Mouse (Mus musculus) thymus, postnatal 36 days (tissue): ENCODE results near the gene Gm20388.

Experiments
- DNase-seq, 2 experiments: peaks; one replicate each; pipeline ENCODE4 v3.0.0; 2022; ENCODE audit warnings: mixed read lengths in 2 of 2

Gm20388 gene

DNA sequence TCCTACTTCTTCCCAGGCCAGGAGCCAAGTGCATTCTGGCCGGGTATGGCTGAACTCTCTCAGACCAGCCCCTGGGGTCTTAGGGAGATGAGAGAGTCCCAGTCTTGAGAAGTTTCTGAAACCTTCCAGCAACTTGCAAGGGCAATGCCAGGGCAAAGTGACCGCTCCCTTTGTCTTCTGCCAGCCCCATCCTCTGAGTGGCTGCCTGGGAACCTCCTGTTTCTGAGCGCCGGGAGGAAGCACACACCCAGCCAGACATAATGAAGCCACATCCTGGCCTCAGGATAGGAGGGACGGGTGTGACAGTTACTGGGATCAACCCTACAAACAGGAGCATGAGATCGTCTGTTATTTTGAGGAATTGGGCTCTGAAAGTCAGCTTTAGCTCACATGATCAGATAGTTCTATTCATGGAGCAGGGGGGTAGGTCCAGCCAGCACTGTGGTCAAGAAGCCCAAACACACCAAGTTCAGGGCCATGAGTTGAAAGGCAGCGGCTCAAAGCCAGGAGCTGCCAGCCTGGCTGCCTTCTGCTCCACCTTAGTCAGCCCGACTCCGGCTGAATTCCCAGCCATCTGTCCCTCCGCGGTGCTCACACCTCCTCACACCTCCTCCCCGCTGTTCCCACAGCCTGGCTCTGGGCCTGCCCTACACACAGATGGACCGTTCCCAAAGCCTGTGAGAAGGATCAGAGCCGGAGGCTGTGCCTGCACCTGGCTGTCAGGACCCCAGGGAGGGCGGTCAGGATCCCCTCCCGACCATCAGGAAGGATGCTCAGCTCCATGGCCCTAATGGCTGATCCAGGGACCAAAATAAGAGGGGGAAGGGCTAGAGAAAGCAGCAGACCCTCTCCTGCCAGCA, 2766.2 kb downstream of the Gm20388 start:
- no peak for DNase-seq

DNA sequence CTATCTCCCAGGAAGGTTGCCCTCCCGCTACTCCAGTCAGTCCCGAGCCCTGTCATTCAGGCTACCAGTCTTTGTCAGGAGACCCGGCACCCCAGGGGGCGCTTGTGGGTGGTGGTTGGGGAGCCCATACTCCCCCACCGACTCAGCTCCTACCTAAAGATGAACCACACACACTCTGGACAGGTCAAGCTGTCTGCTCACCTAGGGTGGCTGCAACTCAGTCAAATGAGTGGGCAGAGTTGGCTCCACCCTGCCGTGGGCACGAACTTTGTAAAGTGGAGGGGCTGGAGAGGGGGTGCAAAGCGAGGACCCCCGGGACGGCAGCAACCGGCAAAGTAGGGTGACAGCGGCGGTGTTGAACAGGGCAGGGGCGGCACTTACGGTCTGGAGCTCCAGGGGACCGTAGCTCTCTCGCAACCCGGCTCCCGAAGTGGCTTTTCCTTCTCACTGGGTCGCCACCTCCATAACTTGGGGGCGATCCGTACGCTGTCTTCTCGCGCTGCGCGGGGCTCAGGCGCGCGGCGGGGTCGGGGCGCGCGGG, 2766.9 kb downstream of the Gm20388 start:
- peak; percentile 86 to 87 for DNase-seq

DNA sequence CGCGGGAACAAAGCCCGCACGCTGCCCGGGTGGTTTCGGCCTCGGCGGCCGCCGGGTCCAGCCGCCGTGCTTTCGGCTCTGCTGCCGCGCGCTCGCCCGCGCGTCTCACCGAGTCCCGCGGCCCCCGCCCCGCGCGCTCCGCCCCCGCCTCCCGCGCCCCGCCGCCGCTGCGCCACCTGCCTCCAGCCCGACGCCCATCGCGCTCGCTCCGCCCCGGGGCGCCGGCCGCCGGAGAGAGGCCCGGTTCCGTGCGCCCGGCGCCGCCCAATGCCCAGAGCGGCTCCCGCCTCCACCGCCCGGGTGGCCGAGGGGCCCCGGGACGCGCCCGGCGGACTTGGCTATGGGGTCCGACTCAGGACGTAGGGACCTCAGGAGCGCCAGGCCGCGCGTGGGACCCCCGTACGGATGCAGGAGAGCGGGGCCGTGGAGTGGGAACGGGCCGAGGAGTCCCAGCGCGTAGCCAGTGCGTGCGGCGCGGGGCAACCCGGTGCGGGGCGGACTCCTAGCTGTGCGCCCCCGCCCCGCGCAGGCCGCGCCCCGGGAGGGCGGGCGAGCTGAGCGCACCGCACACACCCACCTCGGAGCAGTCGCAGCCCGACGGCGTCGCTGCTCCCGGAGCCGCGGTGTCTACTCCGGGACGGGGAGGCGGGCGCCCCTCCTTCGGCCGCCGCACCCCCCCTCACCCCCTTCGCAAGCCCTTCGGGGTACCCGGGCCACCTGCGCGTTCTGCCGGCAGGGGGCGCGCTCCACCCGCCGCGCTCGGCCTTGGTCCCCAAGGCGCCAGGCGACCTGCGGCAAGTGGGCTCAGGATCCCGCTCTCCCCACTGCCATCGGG, 2767.6 kb downstream of the Gm20388 start:
- peak; percentile 92 to 93 for DNase-seq

DNA sequence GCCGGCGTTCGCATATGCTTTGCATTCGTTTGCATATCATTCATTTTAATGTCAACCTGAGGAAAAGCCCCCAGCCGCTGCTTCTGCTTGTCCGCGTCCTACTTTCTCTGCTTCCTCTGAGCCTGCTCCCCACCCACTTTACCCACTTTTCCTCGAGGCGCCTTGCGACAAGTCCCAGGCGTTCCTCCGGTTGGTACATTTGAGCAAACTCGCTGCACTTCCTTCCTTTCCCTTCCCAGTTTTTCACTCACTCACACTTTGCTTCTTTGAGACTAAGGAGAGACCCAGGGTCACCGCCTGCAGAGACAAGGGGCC, 2768.2 kb downstream of the Gm20388 start:
- DNase-seq, result no peak

DNA sequence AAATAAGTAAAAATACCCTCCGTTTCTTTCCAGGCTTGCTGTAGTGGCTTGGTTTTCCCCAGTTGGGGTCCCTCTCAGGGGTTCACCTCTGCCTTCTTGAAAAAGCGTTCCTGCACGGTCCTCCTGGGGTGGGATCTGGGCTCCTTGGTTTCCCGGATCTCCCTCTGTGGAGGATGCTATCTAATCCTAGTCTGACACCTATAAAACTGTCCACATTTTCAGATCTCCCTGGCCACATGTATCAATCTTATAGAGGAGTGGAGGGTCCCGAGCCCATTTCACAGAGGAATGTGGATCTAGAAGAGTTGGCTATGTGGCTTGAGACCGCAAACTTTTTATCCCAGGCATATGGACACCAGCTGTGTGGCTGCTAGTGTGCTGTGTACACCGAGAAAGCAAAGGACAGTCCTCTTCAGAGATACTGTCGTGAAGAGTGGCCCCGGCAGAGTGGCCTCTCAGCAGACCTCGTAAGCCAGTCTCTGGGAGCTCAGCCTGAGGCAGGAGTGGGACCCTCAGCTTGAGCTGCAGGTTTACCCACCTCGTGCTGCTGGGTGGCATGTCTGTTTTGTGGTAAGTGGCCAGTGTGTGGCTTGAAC, 2768.8 kb downstream of the Gm20388 start:
- DNase-seq, result no peak

DNA sequence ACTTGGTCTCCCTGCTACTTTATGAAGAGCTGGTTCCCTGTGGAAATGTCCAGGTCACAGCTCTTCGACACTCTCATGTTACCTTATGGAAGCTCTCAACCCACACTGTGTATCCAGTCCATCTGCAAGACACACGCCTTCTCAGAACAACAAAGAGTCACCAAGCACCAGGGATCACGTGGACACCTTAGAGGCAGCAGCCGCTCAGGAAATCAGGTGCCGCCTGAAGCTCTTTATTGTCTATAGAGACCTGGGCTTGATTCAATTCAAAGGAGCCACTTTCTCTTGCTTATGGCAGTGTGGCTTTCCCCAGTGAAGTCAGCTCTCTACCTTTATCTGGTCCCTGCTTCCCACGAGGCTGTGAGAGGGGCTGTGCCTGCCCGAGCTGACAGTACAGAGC, 2769.5 kb downstream of the Gm20388 start:
- peak; percentile 37 to 49 for DNase-seq

DNA sequence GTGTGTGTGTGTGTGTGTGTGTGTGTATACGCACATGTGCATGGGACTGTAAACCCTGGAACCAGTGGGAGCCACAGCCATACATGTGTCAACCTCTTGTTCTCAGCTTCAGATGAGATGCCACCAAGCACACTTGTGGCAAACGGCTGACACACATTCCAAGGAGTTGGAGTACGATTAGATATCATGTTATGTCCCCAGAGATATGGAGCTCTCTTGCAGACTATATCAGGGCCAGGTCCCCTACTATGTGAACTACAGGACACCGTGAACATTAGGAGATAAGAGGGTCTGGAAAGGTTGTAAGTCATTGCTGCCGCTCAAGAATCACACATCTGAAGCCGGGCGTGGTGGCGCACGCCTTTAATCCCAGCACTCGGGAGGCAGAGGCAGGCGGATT, 2772.2 kb downstream of the Gm20388 start:
- no peak for DNase-seq

DNA sequence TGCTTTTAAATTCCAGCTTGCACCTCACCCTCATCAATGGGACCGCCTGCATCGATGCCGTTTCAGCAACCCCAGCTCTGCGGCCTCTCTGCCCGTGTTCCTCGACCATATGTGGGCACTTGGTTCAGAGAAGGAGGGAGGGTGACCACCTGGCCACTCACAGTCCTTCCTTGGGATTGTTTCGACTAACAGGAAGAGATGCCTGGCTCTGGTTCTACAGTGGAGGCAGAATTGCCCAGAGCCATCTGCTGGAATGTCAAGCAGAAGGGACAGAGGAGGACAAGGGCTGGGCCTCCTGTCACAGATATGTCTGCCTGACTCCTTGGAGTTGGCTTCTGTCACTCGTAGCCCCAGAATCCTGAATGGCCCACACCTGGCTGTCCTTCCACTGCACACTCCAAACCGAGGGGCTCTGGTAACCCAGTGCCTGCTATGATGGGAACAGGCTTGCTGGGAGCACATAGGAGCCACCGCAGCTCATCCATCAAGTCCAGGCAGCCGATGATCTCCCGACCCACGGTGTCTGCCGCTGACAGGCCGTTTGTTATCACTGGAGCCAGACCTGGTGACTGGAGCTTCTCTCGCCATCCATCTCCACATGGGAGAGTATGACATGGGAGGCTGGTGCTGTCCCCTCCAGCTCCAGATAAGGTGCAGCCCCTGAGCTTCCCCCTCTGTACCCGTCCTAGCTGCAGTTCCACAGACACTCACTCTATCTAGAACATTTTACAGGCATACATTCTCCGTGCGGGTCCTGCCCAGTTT, 2774.6 kb downstream of the Gm20388 start:
- no peak for DNase-seq

DNA sequence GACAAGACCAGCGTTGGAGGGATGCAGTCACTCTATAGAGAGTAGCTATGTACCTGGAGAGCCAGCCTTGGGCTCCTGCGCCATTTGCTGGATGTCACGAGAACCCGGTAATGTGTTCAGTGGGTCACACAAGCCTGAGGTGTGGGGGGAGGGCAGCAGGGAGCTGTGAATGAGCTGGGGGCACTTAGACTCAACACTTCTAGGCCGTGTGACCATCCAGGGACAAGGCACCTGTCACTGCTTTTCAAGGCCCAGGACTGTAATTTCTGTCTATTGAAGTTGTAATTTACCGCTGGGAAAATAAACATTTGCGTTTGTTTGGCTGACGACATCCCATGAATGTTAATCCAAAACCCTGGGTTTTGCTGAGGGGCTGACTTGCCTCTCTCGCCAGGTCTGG, 2776.2 kb downstream of the Gm20388 start:
- no peak for DNase-seq

DNA sequence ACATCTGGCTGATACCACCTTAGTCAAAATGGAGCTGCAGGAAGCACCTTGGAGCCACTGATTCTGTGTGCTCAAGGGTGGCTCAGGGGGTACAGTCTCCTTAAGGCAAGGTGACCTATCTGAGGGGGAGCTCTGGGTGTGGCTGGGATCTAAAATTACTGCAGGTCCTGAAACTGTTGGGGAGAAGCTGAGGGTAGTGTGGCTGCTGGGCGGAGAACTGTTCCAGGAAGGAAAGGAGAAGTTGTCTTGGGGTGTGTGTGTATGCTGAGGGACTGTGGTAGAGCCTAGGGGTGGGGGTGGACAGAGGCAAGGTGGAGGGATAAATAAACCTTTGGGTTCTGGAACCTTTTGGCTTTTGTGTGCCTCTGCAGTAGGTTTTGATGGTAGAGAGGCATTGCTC, 2778.7 kb downstream of the Gm20388 start:
- no peak for DNase-seq

DNA sequence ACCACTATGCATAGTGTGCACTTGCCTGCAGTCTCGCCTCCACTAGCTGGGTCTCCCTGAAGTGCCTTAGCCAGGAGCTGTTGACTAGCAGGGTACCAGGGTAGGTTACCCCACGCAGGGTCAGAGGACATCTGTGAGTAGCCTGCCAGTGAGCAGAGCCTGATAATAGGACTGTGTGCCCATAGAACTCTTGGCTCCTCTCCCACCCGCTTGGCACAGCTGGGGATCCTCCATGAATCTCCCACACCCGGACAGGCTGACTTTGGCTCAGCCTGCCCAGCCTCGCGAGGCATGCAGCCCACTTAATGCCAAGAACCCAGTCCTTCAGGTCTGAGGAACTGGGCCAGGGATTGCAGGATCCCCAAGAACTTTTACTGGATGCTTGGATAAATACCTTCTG, 2780.4 kb downstream of the Gm20388 start:
- no peak for DNase-seq

DNA sequence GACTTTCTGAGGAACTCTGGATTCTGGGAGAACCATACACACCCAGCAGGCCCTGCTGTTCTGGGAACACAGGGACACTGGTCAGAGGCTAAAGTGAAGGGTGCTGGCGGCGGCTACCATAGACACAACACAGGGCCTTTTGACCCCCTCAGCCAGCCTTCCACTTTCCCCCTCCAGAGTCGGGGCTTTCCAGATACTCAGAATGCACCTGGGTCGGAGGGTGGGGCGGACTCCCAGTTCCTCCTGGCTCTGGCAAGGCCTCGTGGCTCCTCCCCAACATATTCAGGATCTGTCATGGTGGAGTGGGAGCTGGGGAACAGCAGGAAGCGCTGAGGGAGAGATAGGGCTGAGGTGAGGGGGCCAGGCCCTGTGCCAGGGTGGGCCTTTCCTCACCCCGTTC, 2781.5 kb downstream of the Gm20388 start:
- DNase-seq, result peak in 1 of 2 experiments; percentile 22

DNA sequence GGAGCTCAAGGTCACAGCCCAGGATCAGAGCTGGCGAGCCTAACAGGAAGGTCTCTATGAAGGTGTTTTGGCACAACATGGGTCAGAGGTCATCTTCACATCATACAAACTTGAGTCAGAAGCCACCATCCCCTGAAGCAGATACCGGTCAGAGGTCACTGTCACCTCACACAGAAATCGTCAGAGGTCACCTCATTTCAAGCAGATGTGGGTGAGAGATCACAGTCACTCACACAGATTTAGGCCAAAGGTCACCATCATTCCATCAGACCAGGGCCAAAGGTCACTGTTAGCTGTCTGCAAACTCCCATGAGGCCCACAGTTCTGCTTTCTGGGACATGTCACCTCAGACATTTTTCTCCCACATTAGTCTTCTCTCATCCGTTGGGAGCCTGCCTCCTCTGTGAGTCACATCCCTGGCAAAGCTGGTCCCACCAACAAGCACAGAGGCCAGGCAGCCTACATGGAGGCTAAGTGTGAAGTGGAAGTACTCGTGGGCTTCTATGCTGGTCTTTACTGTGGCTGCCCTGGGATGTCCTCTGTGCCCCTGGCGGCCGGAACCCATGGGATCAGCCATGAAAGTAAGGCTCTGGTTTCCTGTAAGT, 2784.9 kb downstream of the Gm20388 start:
- DNase-seq, result no peak

DNA sequence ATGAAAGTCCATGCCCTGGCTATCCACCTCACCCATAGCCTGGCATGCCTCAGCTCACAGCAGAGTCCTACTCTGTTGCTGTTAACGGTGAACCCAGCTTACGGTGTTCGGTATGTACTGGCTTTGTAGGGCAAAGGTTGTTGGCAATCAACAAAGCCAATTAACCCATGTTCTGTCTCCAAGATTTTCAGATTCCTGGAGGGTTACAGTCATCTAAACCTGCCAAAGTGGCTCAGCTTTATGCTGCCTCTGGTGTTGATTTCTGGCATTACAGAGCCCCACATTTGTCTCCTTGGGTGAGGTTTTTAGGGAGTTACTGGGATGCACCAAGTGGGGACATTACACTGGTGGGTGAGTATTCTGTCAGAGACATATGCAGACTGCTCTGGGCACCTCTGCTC, 2786.5 kb downstream of the Gm20388 start:
- DNase-seq, result peak; percentile 59 to 65

DNA sequence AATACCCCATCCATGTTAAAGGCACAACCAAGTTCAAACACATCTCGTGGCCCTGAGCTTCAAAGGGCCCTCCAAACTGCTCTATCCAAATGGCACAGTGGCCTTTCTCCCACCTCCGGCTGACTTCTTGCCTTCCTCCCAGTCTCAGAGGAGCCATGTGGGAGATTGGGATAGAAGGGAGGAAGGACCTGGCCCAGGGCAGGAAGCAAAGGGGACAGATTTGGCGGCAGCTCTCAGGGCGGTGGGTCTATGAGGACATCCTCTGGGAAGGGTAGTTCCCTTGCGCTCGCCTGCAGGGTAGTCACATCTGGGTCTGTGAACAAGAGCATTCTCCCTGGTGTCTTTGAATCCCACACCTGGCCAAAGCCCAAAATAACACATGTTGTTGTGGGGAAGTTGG, 2786.9 kb downstream of the Gm20388 start:
- peak; percentile 53 to 54 for DNase-seq

DNA sequence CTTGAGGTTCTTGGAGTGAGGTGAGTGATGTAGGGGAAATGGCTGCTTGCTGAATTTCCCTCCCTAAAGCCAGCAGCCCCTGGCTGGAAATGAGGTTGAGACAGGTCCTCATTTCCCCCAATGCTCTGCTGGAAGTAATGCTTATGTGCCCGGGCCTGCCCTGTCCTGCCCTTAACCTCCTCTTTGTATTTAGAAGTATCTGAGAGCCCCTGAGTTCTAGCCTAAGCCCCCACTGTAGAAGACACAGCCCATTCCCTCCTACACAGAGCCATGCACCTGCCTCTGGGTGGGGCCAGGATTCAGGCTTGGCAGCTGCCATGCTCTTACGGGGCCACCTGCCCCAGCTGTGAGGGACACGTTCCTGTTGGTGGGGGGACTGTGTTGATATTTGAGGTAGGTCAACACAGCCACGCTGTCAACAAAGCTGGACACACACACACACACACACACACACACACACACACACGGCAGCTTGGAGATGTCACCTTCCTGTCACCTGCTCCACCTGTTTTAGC, 2787.7 kb downstream of the Gm20388 start:
- peak; percentile 70 to 84 for DNase-seq

DNA sequence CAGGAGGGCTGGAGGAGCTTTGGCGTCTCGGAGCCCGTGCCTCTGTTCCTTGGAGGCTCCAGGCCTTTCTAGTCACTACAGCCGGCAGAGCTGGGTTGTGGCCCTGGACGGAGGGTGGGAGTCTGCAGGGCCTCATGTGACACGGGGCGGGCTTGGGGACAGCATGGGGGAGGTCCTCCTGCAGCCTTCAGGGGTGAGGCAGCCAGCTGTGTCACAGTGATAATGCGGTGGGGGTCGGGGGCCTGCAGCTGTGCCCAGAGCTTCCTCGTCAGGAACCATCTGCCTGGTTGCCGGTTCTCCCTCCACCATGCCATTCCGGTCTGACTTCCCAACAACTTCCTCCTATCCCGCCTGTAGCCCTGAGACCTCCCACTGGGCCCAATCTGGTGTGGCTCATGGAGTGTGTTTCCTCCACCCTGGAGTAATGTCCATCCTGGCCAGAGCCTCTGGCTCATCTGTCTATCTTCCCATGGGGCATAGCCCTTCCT, 2788.4 kb downstream of the Gm20388 start, which contains the start of gene Cbfa2t3:
Cbfa2t3 (minus strand) TSS at position 105 of the 488 bp plus-strand sequence.
- peak; percentile 75 to 85 for DNase-seq

DNA sequence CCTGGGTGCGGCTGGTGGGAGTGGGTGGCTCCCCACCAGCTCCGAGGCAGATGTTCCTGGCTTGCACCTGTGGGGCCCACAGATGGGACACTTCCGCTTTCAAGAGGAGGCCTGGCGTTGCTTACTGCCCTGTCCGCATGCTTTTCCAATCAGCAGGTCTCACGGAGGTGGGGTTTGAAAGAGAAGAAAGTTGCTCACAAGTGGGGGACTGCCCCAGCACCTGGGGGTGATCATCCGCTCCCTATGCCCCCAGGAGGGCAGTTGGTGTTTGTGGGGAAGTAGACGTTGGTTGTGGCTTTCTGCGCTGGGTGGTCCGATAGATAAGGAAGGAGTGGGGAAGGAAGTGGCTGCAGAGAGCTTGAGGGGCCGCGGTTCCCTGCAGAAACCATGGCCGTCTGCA, 2790.0 kb downstream of the Gm20388 start:
- peak; percentile 70 to 74 for DNase-seq

DNA sequence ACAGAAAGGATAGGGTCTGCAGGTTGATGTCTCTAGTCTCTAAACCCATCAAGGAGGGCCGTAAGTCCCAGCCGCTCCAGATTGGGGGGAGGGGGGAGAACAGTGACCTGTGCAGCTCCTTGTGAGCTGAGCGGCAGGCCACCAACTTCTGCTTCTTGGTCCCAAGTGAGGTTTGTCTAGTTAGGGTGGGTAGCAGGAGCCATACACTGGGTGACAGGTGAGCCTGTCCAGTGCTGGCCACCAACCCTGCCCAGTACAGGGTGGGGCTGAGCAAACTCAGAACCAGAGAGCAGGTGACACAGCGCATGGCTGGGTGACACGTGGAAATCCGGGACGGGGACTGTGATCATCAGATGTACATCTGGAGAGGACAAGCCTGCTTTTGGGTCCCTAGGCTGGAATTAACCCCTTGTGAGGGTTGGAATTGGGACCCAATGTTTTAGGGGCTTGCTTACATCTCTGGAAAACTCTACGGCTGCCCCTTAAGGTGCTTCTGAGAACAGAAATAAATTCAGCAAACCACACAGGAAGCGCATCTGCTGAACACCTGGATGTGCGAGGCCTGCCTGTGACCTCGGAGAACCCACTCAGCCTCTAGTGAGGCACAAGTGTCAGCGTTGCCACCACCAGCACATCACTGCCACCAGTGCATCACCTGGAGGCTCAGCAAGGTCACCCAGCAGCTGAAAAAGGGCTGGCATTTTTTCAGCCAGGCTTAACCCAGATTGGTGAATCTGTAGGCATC, 2791.0 kb downstream of the Gm20388 start:
- DNase-seq, result peak; percentile 80 to 90

DNA sequence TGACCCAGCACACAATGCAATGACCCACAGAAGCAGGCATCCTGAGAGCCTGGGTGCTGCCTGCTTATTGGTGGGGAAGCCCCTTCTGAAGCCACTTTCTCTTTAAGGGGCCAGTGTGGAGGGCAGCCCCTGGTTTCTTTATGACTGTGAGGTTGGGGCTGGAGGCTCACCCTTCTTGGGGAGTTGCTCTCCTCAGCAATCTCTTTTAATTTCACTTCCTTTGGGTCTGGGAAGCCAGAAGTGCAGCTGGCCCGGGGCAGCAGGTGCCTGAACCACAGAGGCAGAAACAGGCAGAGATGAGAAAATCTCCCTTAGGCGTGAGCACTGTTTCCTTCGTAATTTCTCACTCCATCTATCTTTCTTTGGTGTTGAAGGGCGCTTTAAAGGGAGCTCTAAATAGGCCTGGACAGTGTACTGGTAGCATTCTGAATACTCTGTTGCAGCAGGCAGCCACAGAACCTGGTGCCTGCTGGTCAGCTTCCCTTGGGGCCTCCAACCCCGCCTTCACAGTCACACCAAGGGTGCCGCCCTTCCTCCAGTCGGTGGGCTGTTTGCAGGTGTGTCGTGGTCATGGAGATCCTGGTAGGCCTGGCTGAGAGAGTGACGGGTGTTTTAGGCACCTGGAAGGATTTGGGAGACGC, 2791.8 kb downstream of the Gm20388 start:
- DNase-seq, result peak; percentile 68 to 80
